Mouse (Mus musculus) G1E-ER4 (cell line): Measurements from ENCODE around the gene Sbf2. TPM values are rescaled to one million over a fixed set of nuclear protein-coding genes. Genes with fewer than 3 reads are reported as not detected.

Experiments
- GATA1 ChIP-seq: IDR thresholded peaks from one replicate; pipeline ENCODE4 v1.8.0; 2012; ENCODE audit warnings: low read length, inconsistent platforms
- polyA plus RNA-seq: library from polyadenylated mRNA; stranded (reverse); fragments of >175 nt; gene quantifications from 2 replicates; pipeline ENCODE4 v1.2.3, GENCODE M21; 2012

Gene Sbf2
- polyA plus RNA-seq, 1 experiment, result not detected

DNA sequence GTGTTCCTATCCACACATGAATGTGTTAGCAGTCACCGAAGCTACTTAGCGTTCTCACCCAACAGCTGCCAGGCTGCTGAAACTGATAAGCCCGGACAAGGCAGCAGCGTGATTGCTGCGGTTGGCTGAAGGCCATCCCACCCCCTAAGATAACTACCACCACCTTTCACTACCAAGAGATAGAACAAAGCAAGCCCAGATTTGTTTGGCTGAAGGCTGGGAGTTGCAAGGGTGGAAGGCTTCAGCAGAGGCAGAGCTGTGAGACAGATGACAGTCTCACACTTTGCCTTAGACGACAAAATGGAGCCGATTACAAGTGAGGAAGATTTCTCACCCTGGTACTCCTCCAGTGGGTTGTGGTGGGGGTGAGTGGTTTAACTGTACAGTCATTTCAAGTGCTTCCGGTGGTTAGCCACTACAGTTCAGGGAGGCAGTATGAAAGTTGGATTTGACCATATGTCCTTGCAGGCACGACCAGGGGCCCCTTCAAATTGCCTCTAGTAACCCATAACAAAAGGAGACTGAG, 4.4 kb upstream of the Sbf2 start:
- no peak for TF ChIP-seq GATA1

DNA sequence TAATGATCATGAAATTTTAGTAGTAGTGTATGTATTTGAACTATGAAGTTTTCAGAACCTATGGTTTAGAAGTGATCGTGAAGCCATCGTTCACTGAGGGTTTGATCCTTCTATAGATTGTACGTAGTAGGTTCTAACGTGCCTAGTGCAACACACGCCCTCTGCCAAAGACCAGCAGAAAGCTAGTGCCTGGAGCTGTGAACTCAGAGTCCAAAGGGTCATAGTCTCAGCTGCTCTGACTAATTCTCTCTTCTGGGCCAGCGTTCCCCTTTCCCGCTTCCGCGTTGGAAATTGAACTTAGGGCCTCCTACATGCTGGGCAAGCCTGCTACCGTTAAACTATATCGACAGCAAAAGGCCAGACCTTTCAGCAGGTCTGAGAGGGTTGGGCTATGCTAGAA, 1.1 kb upstream of the Sbf2 start:
- TF ChIP-seq GATA1, result no peak

DNA sequence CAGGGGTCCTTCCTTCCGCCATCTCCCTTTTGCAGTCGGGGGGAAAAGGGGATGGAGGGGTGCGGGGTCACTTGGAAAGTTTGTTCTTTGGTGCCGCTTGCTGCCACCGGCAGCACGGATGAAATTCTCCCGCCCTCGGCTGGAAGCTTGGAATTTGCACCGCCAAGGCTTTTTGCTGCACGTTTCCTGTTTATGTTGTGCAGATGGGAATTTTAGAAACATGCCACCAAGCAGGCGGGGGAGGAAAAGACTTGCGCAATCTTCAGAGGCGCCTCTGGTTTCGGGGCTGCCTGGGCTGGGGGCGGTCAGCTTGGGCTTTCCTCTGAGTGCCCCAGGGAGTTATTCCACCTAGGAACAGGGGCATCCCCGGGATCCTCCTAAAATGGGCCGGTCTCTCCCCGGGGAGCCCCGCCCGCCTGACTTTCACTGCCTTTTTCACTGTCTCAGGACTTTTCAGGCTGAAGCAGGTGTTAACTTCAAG, 469 bp upstream of the Sbf2 start:
- no peak for TF ChIP-seq GATA1

DNA sequence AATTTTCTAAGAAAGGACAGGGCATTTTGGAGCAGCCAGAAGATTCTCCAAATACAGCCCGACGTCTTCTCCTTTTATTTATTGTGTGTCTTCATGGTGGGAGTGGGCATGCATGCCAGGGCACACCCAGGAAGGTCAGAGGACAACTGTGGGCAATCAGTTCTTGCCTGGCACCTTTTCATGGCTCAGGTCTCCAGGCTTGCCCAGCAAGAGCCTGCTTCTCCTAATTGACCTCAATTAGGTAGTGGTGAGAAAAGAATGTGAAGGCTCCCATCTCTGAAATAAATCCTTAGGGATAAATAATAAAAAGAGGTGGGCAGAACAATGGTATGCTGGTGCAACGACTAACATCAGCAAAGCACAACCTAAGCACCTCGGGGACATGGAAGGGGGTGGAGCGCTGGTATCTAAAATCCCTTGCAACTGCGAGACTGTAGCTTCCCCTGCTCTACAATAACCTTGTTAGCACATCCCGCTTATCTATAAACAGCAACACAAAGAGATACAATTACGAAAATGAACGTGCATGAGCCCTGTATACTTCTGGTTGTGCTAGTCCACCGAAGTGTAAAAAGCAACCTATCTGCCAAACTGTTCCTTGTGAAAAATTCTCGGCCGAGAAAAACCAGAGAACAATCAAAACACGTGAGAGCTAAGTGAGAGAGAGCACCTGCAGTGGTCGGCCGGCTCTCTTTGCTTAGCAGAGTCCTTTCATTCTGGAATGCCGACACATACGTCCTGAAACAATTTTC, 1.2 kb downstream of the Sbf2 start:
- TF ChIP-seq GATA1, result no peak

DNA sequence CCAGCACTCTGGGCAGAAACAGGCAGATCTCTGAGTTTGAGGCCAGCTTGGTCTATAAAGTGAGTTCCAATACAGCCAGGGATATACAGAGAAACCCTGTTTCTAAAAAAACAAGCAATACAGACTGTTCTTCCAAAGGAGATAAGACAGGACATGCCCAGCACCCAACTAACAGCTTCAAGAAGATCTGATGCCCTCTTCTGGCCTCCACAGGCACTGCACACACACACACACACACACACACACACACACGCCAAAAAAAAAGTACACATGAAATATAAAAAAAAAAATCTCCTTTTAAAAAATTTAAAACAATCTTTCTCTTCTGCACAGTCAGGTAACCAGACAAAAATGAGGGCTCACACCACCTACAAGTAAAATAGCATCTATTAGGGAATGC, 7.8 kb downstream of the Sbf2 start:
- TF ChIP-seq GATA1, result no peak

DNA sequence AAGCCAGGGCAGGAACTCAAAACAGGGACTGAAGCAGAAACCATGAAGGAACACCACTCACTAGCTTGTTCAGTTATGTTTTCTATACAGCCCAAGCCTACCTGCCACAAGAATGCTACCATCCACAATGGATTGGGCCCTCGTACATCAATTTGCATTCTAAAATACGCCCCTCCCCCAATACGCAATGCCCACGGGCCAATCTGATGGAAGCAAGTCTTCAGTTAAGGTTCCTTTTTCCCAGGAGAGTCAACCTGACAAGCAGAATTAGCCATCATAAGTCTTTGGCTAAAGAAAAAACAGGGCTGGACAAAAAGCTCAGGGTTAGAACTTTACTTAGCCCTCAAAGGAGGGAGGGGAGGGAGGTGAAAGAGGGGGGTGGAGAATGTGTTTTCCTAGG, 9.2 kb downstream of the Sbf2 start:
- no peak for TF ChIP-seq GATA1

DNA sequence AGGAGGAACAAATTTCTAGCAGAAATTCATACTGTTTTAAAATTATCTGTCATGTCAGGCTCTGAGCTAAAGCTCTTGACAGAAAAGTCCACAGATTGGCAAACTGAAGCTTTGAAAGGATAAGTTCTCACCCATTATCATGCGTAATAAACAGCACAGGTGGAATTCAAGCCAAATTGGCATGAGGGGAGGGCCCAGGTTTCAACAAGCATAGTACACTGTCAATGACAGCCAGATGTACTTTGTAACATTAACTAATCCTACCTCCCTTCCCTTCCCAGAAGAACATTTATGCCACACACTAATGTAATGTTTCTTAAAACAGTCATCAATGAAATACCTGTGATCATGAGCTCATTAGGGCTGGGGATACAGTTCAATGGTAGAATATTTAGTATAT, 17.6 kb downstream of the Sbf2 start:
- no peak for TF ChIP-seq GATA1

DNA sequence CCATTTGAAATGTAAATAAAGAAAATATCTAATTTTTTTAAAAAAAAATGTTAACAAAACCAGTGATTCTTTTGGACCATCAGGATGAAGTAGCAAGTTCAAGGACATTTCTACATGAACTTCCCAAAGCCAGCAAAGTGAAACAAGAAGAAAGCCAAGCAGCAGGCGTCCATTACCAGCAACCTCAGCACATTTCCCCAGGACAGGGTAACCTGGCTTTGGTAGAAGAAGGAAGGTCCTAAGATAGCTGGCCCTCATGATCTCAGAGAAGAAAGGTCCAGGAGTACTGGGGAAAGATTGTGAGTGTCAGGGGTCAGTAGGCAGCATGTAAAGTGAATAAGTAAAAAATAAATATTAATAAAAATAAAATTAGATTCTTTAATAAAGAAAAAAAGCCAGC, 27.0 kb downstream of the Sbf2 start:
- TF ChIP-seq GATA1, result no peak

DNA sequence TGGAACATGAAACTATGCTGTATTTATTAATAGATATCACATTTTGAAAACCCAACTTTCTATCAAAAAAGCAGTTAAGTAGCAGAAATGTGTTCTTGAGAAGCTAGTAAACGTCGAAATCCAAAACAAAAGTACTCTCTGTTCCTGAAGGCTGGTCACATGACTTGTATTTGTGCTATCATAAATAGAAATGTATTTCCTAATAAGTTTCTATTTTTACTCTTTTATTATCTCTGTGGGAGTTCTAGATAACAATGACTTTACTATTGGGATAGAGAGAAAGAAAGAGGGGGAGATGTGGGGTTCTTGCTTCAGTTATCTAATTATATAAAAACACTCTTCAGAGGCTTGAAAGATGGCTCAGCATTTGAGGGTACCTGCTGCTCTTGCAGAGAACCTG, 29.5 kb downstream of the Sbf2 start:
- TF ChIP-seq GATA1, result no peak

DNA sequence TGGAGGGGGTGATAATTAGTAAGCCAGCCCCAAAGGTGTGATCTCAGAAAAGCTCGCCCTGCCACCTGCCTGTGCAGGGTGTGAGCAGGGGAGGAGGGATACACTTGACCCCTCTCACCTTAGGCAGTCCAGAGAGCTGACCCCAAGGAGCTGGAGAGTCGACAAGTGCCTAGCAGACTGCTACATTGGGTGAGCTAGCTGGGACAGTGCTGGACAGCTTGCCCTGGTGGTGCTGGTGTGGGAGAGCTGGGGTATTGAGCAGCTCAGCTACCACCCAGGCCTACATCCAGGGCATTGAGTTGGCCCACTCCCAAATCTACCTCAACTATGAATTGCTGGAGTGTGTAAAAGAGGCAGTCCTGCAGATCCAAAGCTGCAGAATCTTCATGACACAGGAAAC, 30.6 kb downstream of the Sbf2 start:
- no peak for TF ChIP-seq GATA1

DNA sequence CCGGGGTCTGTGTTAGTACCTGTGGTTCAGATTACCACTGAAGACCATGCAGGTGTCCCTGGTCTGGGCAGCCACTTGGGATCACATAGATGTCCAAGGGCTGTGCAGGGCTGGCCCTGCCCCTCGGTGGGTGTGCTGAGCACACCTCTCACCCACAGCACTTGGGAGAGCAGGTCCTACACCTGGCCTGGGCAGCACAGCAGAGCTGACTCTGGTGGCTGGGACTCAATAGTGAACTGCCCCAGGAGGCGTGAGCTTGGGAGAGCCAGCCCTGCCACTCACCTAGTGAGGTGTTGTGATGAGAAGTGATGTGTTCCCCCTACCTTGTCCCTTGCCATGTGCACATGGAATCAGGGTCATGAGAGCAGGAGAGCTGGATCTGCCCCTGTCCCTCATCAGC, 31.0 kb downstream of the Sbf2 start:
- no peak for TF ChIP-seq GATA1

DNA sequence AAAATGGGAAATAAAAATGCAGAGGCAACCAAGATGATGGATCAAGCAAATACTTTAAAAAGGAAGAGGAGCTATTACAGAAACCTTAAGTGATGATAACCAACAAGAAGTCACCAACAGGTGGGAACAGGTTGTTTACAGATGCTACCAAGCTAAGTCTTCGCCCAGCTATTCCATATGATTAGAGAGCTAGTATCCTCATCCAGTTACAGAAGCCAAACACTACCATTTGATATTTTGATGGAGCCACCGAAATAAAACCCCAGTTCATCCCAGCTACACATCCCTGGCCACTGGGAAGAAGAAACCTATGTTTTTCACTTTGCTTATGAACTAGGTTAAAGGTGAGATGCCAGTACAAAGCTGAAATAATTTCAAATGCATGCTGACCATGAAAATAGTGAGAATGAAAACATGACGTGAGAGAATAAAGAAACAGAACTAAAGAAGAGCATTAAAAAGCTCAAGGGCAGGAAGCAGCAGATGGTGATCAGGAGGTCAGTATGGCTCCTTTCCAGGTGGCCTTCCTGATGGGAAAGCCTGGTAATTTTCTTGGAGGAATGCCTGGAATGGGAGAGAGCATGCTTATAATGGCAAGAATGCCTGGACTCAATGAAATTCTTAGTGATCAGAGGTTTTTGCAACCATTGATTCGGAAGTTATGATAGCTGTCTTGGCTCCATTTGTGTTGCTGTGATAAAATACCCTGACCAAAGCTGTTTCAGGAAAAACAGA, 48.7 kb downstream of the Sbf2 start:
- TF ChIP-seq GATA1, result no peak

DNA sequence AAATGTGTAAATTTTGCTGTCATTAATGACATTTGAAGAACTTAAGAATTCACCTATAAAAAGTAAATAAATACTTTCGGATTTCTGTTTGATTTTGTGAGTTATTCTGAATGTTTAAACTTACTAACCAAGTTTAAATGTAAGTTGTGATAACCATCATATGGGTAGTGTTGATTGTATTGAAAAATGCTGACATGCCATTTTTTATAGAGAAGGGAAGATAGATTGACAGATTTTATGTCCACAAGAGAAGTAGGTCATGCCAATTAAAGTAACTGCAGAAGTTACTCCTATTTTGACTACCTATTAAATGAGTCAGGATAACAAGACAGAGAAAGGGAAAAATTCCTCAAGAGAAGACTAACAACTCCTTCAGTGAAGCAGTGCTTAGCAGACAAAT, 53.1 kb downstream of the Sbf2 start:
- no peak for TF ChIP-seq GATA1

DNA sequence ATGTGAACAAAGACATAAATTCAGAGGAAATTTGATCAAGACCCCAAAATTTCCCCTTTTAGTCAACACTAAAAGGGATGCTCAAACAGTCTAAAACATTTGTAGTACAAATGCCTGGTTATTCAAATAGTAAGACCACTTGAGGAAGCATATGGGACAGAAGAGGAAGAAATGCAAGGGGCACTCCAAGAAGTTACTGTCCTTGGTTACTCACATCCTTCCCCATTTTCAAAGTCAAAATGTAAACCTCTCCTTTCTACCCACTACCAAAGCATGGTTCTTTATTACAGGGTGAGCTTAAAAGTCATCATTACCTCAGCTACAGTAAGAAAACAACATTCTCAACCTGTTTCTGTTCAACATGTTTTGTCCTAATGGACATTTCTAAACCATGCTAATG, 57.7 kb downstream of the Sbf2 start:
- no peak for TF ChIP-seq GATA1

DNA sequence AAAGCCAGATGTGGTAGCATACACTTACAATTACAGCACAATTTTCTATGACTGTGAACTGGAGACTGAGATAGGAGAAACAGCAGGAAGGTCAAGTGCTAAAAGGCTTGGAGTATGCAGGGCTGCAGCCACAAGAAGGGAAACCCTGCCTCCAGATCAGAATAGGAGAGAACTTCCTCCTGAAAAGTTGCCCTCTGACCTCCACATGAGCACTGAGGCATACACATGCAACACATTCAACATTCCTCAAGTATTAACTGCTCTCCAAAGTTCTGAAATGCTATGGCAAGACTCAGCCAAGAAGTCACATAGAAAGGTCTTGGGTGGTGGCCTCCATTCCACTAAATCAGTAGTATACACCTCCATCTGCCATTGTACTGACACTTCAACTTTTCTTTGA, 58.5 kb downstream of the Sbf2 start:
- no peak for TF ChIP-seq GATA1

DNA sequence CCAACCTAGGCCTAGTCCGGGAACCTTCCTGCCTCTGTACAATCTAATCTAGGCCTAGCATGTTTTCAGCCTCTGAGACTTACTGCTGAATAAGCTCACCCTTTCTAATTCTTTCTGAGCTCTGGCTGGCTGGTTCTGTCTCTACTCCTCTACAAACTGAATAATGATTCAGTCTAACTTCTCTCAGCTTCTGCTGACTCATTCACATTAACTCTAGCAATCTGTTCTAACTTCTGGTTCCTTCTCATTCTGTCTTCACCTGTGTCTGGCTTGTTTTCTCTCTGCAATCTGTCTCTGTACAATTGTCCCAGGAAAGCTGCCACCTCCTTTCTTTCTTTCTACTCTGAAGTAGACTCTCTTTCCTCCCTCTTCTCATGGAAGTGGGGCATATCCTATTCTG, 59.5 kb downstream of the Sbf2 start:
- TF ChIP-seq GATA1, result no peak

DNA sequence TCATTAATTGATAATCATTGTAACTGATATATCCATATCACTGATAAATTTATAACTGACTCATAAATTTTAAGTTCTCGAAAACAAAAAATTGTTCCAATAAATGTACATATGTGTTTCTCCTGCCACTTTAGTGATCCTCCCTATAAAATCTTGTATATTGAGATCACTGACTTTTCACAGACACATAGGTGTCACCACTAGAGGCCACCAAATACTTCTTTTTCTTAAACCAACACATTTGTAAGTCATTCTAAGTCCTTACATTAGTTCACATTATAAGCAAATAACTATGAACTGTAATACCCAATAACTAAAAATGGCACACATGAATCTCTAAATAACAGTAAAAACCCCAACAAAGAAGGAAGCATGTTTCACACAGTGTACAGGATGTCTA, 66.5 kb downstream of the Sbf2 start:
- no peak for TF ChIP-seq GATA1

DNA sequence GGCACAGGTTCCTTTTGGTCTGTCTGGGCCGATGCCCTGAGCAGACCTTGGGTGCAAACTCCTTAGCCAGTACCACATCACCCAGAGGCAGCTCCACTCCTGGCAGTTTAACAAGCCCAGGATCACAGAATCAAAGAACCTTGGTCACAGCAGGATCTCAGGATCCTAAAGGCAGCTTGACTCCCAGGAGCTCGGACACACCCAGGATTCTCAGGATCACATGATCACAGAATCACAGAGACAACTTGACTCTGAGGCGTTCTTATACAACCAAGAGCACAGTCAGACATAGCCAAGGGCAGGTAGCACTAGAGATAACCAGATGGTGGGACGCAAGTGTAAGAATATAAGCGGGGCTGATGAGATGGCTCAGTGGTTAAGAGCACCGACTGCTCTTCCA, 71.4 kb downstream of the Sbf2 start:
- no peak for TF ChIP-seq GATA1
